Mouse (Mus musculus): ENCODE measurements around the gene Dpy19l3. TPM values are rescaled to one million over a fixed set of nuclear protein-coding genes. Genes with fewer than 3 reads are reported as not detected.

Dpy19l3 gene
- total RNA-seq (2021) = 10 to 100 TPM; 64.0 to 68.2 TPM

GRCm38 (mm10) chr7:35754033-35754885 lies at the start of gene Dpy19l3:
Gene Dpy19l3 (minus strand): TSS chr7:35754454.
- DNase-seq (ENCODE audit: low spot score in 2 of 2) = peak; percentile 87 to 89
- intact Hi-C loops (cut with DNase I) = loop anchor here (1.0 kb wide), 1 partner anchor 68 kb away; no protein-coding TSS in a partner anchor

GRCm38 (mm10) chr7:35802906-35803595 lies 48.8 kb upstream of the Dpy19l3 start, which contains the start of gene Zfp507:
Gene Zfp507 (minus strand): TSS chr7:35803003.
- peak; percentile 89 to 92 for DNase-seq (ENCODE audit: low spot score in 2 of 2)
- intact Hi-C loops (cut with DNase I) = no loop called here

GRCm38 (mm10) chr7:35802201-35802905 lies 48.1 kb upstream of the Dpy19l3 start:
- intact Hi-C loops (cut with DNase I) = no loop called here
- peak; percentile 7 to 21 for DNase-seq (ENCODE audit: low spot score in 2 of 2)

GRCm38 (mm10) chr7:35796123-35796522 lies 41.9 kb upstream of the Dpy19l3 start:
- intact Hi-C loops (cut with DNase I) = no loop called here

GRCm38 (mm10) chr7:35794145-35794664 lies 40.0 kb upstream of the Dpy19l3 start:
- intact Hi-C loops (cut with DNase I) = no loop called here
- DNase-seq (ENCODE audit: low spot score in 2 of 2) = no peak

More at GRCm38 (mm10) chr7:35796123-35796522, 41.9 kb upstream of the Dpy19l3 start:
- no peak for DNase-seq (ENCODE audit: low spot score in 2 of 2)

GRCm38 (mm10) chr7:35792150-35792848 lies 38.0 kb upstream of the Dpy19l3 start:
- peak in 1 of 2 experiments; percentile 68 for DNase-seq (ENCODE audit: low spot score in 2 of 2)
- intact Hi-C loops (cut with DNase I) = no loop called here

- no peak for DNase-seq (ENCODE audit: low spot score in 2 of 2)
- intact Hi-C loops (cut with DNase I) = no loop called here
Observed at GRCm38 (mm10) chr7:35790926-35791325, 36.7 kb upstream of the Dpy19l3 start.

GRCm38 (mm10) chr7:35790201-35790600 lies 35.9 kb upstream of the Dpy19l3 start:
- no peak for DNase-seq (ENCODE audit: low spot score in 2 of 2)

GRCm38 (mm10) chr7:35785579-35785978 lies 31.3 kb upstream of the Dpy19l3 start:
- intact Hi-C loops (cut with DNase I) = no loop called here
- no peak for DNase-seq (ENCODE audit: low spot score in 2 of 2)

More at GRCm38 (mm10) chr7:35790201-35790600, 35.9 kb upstream of the Dpy19l3 start:
- intact Hi-C loops (cut with DNase I) = no loop called here

GRCm38 (mm10) chr7:35782252-35782651 lies 28.0 kb upstream of the Dpy19l3 start:
- intact Hi-C loops (cut with DNase I) = no loop called here

GRCm38 (mm10) chr7:35774127-35774526 lies 19.9 kb upstream of the Dpy19l3 start:
- intact Hi-C loops (cut with DNase I) = no loop called here
- DNase-seq (ENCODE audit: low spot score in 2 of 2) = no peak

More at GRCm38 (mm10) chr7:35782252-35782651, 28.0 kb upstream of the Dpy19l3 start:
- no peak for DNase-seq (ENCODE audit: low spot score in 2 of 2)

GRCm38 (mm10) chr7:35772347-35772746 lies 18.1 kb upstream of the Dpy19l3 start:
- no peak for DNase-seq (ENCODE audit: low spot score in 2 of 2)
- intact Hi-C loops (cut with DNase I) = no loop called here

- intact Hi-C loops (cut with DNase I) = no loop called here
Observed at GRCm38 (mm10) chr7:35771106-35771505, 16.9 kb upstream of the Dpy19l3 start.

GRCm38 (mm10) chr7:35770122-35770521 lies 15.9 kb upstream of the Dpy19l3 start:
- no peak for DNase-seq (ENCODE audit: low spot score in 2 of 2)
- intact Hi-C loops (cut with DNase I) = no loop called here

More at GRCm38 (mm10) chr7:35771106-35771505, 16.9 kb upstream of the Dpy19l3 start:
- DNase-seq (ENCODE audit: low spot score in 2 of 2) = no peak

GRCm38 (mm10) chr7:35764461-35764860 lies 10.2 kb upstream of the Dpy19l3 start:
- DNase-seq (ENCODE audit: low spot score in 2 of 2) = no peak
- intact Hi-C loops (cut with DNase I) = no loop called here

- DNase-seq (ENCODE audit: low spot score in 2 of 2) = no peak
- intact Hi-C loops (cut with DNase I) = no loop called here
Observed at GRCm38 (mm10) chr7:35761801-35762200, 7.5 kb upstream of the Dpy19l3 start.

GRCm38 (mm10) chr7:35759602-35760001 lies 5.3 kb upstream of the Dpy19l3 start:
- intact Hi-C loops (cut with DNase I) = loop anchor here (5.0 kb wide), 1 partner anchor 107 kb away; no protein-coding TSS in a partner anchor
- DNase-seq (ENCODE audit: low spot score in 2 of 2) = no peak

- peak; percentile 37 to 68 for DNase-seq (ENCODE audit: low spot score in 2 of 2)
- intact Hi-C loops (cut with DNase I) = loop anchor here (5.0 kb wide), 1 partner anchor 104 kb away; no protein-coding TSS in a partner anchor
Observed at GRCm38 (mm10) chr7:35756510-35757440, 2.5 kb upstream of the Dpy19l3 start.
